Mouse (Mus musculus) heart, adult 2 months (tissue): Measurements from ENCODE around the gene Gm20388. TPM values are rescaled to one million over a fixed set of nuclear protein-coding genes. Genes with fewer than 3 reads are reported as not detected.

Source experiments
- DNase-seq, 2 experiments: peaks; one replicate each; pipeline ENCODE4 v3.0.0; 2021
- H3K27ac ChIP-seq: fragments of 200-600 bp; 2 replicates; pipeline ENCODE4 v1.8.1; 2022
- H3K27me3 ChIP-seq: fragments of 200-500 bp; 2 replicates; pipeline ENCODE4 v1.6.1; 2012; ENCODE audit warnings: mild to moderate bottlenecking, low read length, inconsistent platforms, mixed read lengths; ENCODE audit not compliant: control insufficient read depth, insufficient read depth
- H3K36me3 ChIP-seq: fragments of 200-500 bp; 2 replicates; pipeline ENCODE4 v1.6.1; 2012; ENCODE audit warnings: low read length, inconsistent platforms; ENCODE audit not compliant: control insufficient read depth, insufficient read depth
- H3K4me1 ChIP-seq: fragments of 200-500 bp; 2 replicates; pipeline ENCODE4 v1.6.1; 2011; ENCODE audit warnings: low read length; ENCODE audit not compliant: control insufficient read depth, insufficient read depth
- H3K4me3 ChIP-seq: fragments of 200-600 bp; 2 replicates; pipeline ENCODE4 v1.8.1; 2022
- H3K79me2 ChIP-seq: fragments of 200-500 bp; replicated peaks from 2 replicates; pipeline ENCODE4 v1.6.1; 2012; ENCODE audit warnings: mild to moderate bottlenecking, inconsistent platforms, low read length, moderate library complexity, mixed read lengths; ENCODE audit not compliant: control insufficient read depth, insufficient read depth
- H3K9ac ChIP-seq: fragments of 200-500 bp; 2 replicates; pipeline ENCODE4 v1.6.1; 2012; ENCODE audit warnings: low read depth, mild to moderate bottlenecking, control low read depth, inconsistent platforms, low read length, mixed read lengths
- CTCF ChIP-seq: fragments of 200-600 bp; IDR thresholded peaks from 2 replicates; pipeline ENCODE4 v1.8.1; 2022; ENCODE audit warnings: antibody characterized with exemption, mild to moderate bottlenecking, moderate library complexity
- EP300 ChIP-seq: fragments of 200-500 bp; IDR thresholded peaks from 2 replicates; pipeline ENCODE4 v1.6.1; 2011; ENCODE audit warnings: low read depth, low read length, control low read depth; ENCODE audit not compliant: insufficient read depth
- POLR2A ChIP-seq: fragments of 200-500 bp; IDR thresholded peaks from 2 replicates; pipeline ENCODE4 v1.6.1; 2011; ENCODE audit warnings: mild to moderate bottlenecking, low read depth, low read length, control low read depth; ENCODE audit not compliant: insufficient read depth
- WGBS: fragments of 180-500 bp; shearing (Covaris S2); methylation state at CpG from one replicate; pipeline ENCODE4 v1.1.7; 2018; 5-methylcytosine and 5-hydroxymethylcytosine counted together
- intact Hi-C: fragments of 180-260 bp; cut with DNase I; formaldehyde crosslinking; loops from one replicate; pipeline ENCODE4 v1.15.1; 2025
- polyA plus RNA-seq: library from polyadenylated mRNA; depleted of rRNA; stranded (reverse); fragments of >200 nt; gene quantifications from 2 replicates; pipeline ENCODE4 v1.2.3, GENCODE M21; 2012
- total RNA-seq, 2 experiments: library from RNA; stranded (reverse); gene quantifications; 2 replicates each; pipeline ENCODE4 v1.2.3; 2021

Gm20388 gene
- total and polyA plus RNA-seq, 3 experiments = 1.8 to 32.3 TPM; not detected in 1

DNA sequence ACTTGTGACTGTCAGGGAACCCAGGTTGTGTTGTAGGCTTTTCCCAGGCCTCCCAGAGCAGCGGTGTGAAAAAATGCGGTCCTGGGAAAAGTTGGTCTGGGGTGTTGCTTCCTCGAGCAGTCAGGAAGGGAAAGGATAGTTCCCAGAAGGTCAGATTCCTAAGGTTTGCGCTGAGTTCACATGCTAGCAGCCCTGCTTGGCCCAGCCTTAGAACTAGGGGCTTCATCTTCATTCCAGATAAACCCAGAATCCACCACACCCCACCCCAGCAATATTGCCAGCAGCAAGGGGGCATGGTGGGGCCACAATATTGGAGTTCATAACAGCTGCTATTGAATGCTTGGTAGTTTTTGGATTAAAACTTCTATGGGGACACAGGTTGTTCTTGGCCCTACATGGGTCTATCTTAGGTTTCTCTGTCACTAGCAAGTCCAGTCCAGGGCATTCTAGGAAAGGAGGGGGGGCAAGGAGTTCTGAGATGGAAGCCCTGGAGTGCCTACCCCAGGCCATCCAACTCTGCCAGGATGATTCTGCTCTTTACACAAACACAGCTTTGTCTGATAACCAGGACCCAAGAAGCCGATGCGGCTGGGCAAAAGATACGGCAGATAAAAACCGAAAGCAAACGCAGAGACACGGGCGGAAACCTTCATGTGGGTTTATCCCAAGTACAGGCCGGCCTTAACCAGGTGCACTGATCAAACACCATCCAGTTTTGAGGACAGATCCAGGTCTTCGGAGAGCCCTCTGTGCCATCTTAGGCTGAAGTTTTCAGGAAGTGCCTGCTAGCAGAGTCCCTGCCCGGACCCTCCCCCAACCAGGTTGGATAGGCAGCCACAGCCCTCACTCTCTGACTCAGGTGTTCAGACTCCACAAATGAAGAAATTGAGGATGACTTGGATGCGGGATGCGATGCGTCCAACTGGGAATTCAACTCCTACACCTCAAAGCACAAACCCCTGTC lies 1210.1 kb downstream of the Gm20388 start:
- H3K27me3 ChIP-seq = peaks cover 17% of the 10 kb centered on the region
- intact Hi-C loops = no loop called here
- H3K9ac ChIP-seq = no peak overlapping the region
- H3K4me3 ChIP-seq = no peak overlapping the region
- WGBS = 52% methylated on average over 17 of the region's 17 CpGs
- H3K4me1 ChIP-seq = no peaks in the 10 kb centered on the region
- TF ChIP-seq POLR2A (no peak), EP300 (no peak), CTCF (no peak)
- no peak for DNase-seq
- no peaks in the 10 kb centered on the region for H3K36me3 ChIP-seq
- no peaks in the 10 kb centered on the region for H3K79me2 ChIP-seq
- no peak overlapping the region; the same call in 1 of the 2 replicates for H3K27ac ChIP-seq

DNA sequence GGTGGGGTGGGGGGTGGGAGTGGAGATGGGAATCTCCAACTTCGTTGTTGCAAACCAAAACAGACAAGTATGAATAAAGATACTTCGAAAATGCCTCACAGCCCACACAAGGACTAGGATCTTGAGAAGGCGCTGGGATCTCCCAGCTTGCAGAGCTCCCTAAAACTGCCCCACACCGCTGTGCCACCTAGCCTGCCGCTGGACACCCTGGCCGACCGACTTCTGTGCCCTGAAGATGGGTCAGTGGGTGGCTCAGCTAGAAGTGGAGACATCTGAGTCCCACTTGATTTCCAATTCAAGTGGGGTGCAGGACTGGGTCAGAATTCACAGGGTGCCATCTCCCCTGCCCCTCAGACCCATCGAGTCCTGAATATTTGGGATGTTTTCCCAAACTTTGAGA lies 1211.1 kb downstream of the Gm20388 start:
- Histone ChIP-seq H3K36me3 (no peaks in the 10 kb centered on the region), H3K27ac (no peak overlapping the region), H3K4me3 (no peak overlapping the region), H3K9ac (no peak overlapping the region), H3K27me3 (peaks cover 15% of the 10 kb centered on the region), H3K4me1 (no peaks in the 10 kb centered on the region), H3K79me2 (no peaks in the 10 kb centered on the region)
- intact Hi-C loops = no loop called here
- TF ChIP-seq CTCF = no peak
- no peak for TF ChIP-seq POLR2A
- TF ChIP-seq EP300 = no peak
- DNase-seq = no peak
- WGBS = 68% methylated on average over 8 of the region's 8 CpGs

DNA sequence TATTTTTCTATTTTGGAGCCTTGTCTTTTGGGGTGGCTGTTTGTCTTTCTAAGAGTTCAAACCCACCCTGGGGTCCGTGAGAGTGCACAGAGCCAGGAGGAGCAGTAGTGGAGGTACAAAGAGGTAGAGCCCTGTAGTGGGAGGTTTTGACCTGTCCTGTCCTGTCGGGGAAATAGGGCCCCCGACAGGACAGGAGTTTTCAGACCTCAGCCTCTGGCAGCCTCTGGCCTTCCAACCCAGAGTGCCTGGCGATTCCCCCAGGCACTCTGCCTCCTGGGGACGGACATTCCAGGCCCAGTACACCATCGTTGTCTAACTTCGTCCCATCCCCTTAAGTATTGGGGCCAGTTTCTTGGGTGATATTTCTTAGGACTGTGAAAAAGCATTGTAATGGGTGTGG lies 1211.7 kb downstream of the Gm20388 start:
- intact Hi-C loops = no loop called here

DNA sequence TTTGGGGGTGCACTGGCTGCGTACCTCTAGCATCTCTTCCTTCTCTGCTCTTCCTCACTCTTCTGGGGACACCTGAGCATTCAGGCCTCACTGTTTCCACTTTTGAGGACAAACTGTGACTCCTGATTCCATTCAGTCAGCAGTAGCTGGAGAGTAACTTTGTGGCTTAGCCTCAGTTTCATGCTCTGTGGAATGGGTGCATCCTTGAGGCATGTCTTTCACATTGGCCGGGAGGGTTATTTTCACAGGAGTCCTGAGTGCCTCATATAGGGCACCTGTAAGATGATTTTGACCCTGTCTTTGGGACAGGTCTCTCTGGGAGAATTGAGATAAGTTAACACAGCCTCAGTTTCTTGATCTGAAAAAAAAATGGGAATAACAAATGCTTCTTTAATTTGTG lies 1212.5 kb downstream of the Gm20388 start:
- no peak overlapping the region for H3K9ac ChIP-seq
- 99% methylated on average over 2 of the region's 2 CpGs for WGBS
- TF ChIP-seq EP300 (no peak), POLR2A (no peak), CTCF (no peak)
- H3K36me3 ChIP-seq = no peaks in the 10 kb centered on the region
- H3K27ac ChIP-seq = no peak overlapping the region
- no peak for DNase-seq
- no peaks in the 10 kb centered on the region for H3K4me1 ChIP-seq
- H3K27me3 ChIP-seq = peaks cover 6% of the 10 kb centered on the region
- H3K79me2 ChIP-seq = no peaks in the 10 kb centered on the region
- intact Hi-C loops = no loop called here
- no peak overlapping the region for H3K4me3 ChIP-seq

More for the DNA sequence above, 1211.7 kb downstream of the Gm20388 start:
- Histone ChIP-seq H3K27ac (no peak overlapping the region), H3K27me3 (peaks cover 9% of the 10 kb centered on the region), H3K79me2 (no peaks in the 10 kb centered on the region), H3K4me3 (no peak overlapping the region), H3K36me3 (no peaks in the 10 kb centered on the region), H3K9ac (no peak overlapping the region), H3K4me1 (no peaks in the 10 kb centered on the region)
- 60% methylated on average over 7 of the region's 7 CpGs for WGBS
- no peak for TF ChIP-seq CTCF
- no peak for TF ChIP-seq EP300
- no peak for TF ChIP-seq POLR2A
- DNase-seq = no peak

DNA sequence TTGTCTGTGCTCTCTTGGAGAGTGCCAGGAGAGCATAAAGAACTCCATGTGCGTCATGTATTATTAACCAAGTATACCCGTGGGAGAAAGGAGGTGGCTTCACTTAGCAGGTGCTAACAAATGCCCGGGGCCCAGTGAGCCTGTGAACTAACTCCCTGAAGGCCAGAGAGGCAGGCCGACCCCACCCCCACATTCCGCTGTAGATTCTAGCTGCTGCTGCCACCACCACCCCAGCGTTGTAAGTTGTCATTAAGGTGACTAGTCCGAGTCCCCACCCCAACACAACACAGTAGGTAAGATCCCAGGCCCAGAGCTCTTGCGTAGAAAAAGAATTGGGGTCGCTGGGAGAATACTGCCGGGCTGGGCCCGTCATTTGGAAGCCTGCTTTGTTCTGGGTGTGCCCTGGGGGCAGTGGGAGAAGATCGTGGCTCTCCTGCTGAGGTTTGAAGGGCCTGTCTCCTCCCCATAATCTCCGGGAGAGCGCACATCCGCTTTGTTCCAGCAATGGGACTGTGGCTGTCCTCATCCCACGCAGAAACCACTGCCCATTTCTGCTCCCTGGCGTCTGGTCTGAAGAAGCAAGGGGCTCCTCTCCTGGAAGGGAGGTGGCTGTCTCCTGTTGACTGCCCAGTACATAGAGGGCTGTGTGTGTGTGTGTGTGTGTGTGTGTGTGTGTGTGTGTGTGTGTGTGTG lies 1214.1 kb downstream of the Gm20388 start:
- intact Hi-C loops = loop anchor here (5.0 kb wide), 1 partner anchor 48 kb away; no protein-coding TSS in a partner anchor
- 13% methylated on average over 17 of the region's 17 CpGs for WGBS
- no peak overlapping the region for H3K4me3 ChIP-seq
- no peaks in the 10 kb centered on the region for H3K79me2 ChIP-seq
- peaks cover 13% of the 10 kb centered on the region for H3K27me3 ChIP-seq
- no peaks in the 10 kb centered on the region for H3K4me1 ChIP-seq
- H3K27ac ChIP-seq = no peak overlapping the region; the same call in 1 of the 2 replicates
- H3K36me3 ChIP-seq = no peaks in the 10 kb centered on the region
- no peak for TF ChIP-seq CTCF
- TF ChIP-seq POLR2A = no peak
- TF ChIP-seq EP300 = no peak
- peak overlapping the region; percentile 44; the same call in 1 of the 2 replicates for H3K9ac ChIP-seq
- DNase-seq = no peak
